ENCODE assay signal across 28 mouse cellular contexts in genomic region chr15:84968534-84968933, GRCm38 (mm10). TPM values are rescaled to one million over a fixed set of nuclear protein-coding genes. Genes with fewer than 3 reads are reported as not detected.
DNase-seq lines count a peak whose midpoint lies in the region; ATAC-seq lines count a peak whose summit lies in the region.
"Had no signal": no experiment of that assay in that cellular context is flagged by ENCODE, and none has a peak within 500 bp of the region (broad histone marks: within the 10 kb centered on the region; RNA-seq: fewer than 3 reads in every experiment).

No protein-coding gene starts in this region.

- peaks cover 17% of the 10 kb centered on the region; the same call in 1 of the 2 replicates for H3K36me3 ChIP-seq in macrophage (ENCODE audit: inconsistent target)
- H3K36me3 ChIP-seq in splenic B cell, adult 2 months (ENCODE audit: control insufficient read depth, insufficient read depth, low read length, poor library complexity, severe bottlenecking): no peaks in the 10 kb centered on the region
- H3K36me3 ChIP-seq: embryonic facial prominence, embryonic 12.5 days; embryonic facial prominence, embryonic 15.5 days had no signal

- WGBS in macrophage (ENCODE audit: missing documents): 9% methylated on average over 4 of the region's 4 CpGs

- H3K4me3 ChIP-seq in macrophage (ENCODE audit: inconsistent target): no peak overlapping the region
- H3K4me3 ChIP-seq: embryonic facial prominence, embryonic 12.5 days; embryonic facial prominence, embryonic 15.5 days; hindbrain, embryonic 10.5 days; hindbrain, embryonic 13.5 days had no signal

- DNase-seq in B cell, adult 2 months: peak; percentile 38 to 43
- DNase-seq in splenic B cell, adult 2 months (ENCODE audit: low read depth, low spot score): peak; percentile 63
- DNase-seq in testis, postnatal 10 days (ENCODE audit: low spot score): no peak
- DNase-seq in layer of hippocampus, postnatal 10 days (ENCODE audit: low spot score in 2 of 2): no peak
- DNase-seq: adrenal gland, adult 8-10 months; adrenal gland, postnatal 25 days; cerebellum, adult 11-12 months; cerebellum, adult 8-10 months; cerebellum, postnatal 10 days; forebrain, postnatal 0 days; gastrocnemius, postnatal 36 days; heart, adult 11 months had no signal

- H3K27me3 ChIP-seq in splenic B cell, adult 2 months (ENCODE audit: control insufficient read depth, insufficient read depth, low read length, poor library complexity, severe bottlenecking): no peaks in the 10 kb centered on the region
- H3K27me3 ChIP-seq: embryonic facial prominence, embryonic 12.5 days; embryonic facial prominence, embryonic 15.5 days; hindbrain, embryonic 13.5 days had no signal

- H3K27ac ChIP-seq in macrophage: 0 out of 2 replicates have a peak overlapping the region, but pooled peaks have one; percentile 28
- H3K27ac ChIP-seq: embryonic facial prominence, embryonic 12.5 days; embryonic facial prominence, embryonic 15.5 days; hindbrain, embryonic 10.5 days; hindbrain, embryonic 13.5 days had no signal

- peaks cover 96% of the 10 kb centered on the region for H3K79me2 ChIP-seq in macrophage (ENCODE audit: inconsistent target)

- ATAC-seq in common myeloid progenitor, adult 5-6 weeks (replicated peaks; ENCODE audit: low read depth, poor library complexity, severe bottlenecking): peak; percentile 74
- ATAC-seq: activated CD4-positive, CD25-positive, alpha-beta regulatory T cell, adult 4 months; forebrain, embryonic 14.5 days; forebrain, postnatal 0 days; hindbrain, embryonic 16.5 days had no signal

RNA-seq across cellular contexts. Expression of gene 5031439G07Rik, which starts 19.8 kb away (rescaled TPM):
- total RNA-seq in common myeloid progenitor, adult 5-6 weeks (2017): 8.3 and 13.3 TPM in 2 replicates
- 100 to 1,000 TPM in 6 of 26 experiments, 10 to 100 TPM in 20; 15.1 to 153 (median 46.5) TPM for total RNA-seq in macrophage (2018; cell fraction: chromatin; rRNA removed)
- 100 to 1,000 TPM in 21 of 26 experiments, 10 to 100 TPM in 5; 87.5 to 220 (median 133) TPM for total RNA-seq in macrophage (2018; cell fraction: cytosol; rRNA removed)
- 100 to 1,000 TPM in 10 of 26 experiments, 10 to 100 TPM in 16; 43.1 to 161 (median 92.0) TPM for total RNA-seq in macrophage (2018; cell fraction: nucleus; rRNA removed)
- polyA plus RNA-seq in macrophage (2018): 96.5 to 136 TPM (median 117 TPM) in 3 replicates
- 100 to 1,000 TPM; 102 to 128 TPM for total RNA-seq in layer of hippocampus, postnatal 10 days (2021)

RNA-seq across cellular contexts. Expression of gene Nup50, which starts 45.3 kb away (rescaled TPM):
- total RNA-seq in common myeloid progenitor, adult 5-6 weeks (2017): 85.2 and 98.3 TPM in 2 replicates
- total RNA-seq in macrophage (2018; cell fraction: chromatin; rRNA removed): 10 to 100 TPM; 11.9 to 35.7 (median 20.8) TPM
- 10 to 100 TPM; 32.5 to 64.4 (median 49.7) TPM for total RNA-seq in macrophage (2018; cell fraction: cytosol; rRNA removed)
- total RNA-seq in macrophage (2018; cell fraction: nucleus; rRNA removed): 10 to 100 TPM; 15.0 to 45.8 (median 31.4) TPM
- 36.1 to 79.2 TPM (median 38.4 TPM) in 3 replicates for polyA plus RNA-seq in macrophage (2018)
- total RNA-seq in layer of hippocampus, postnatal 10 days (2021): 10 to 100 TPM; 31.5 to 31.7 TPM

RNA-seq across cellular contexts. Expression of gene Upk3a, which starts 48.4 kb away (rescaled TPM):
- total RNA-seq in common myeloid progenitor, adult 5-6 weeks (2017): not detected in 2 replicates
- not detected for total RNA-seq in macrophage (2018; cell fraction: chromatin; rRNA removed)
- not detected for total RNA-seq in macrophage (2018; cell fraction: cytosol; rRNA removed)
- total RNA-seq in macrophage (2018; cell fraction: nucleus; rRNA removed): not detected
- polyA plus RNA-seq in macrophage (2018): not detected in 3 replicates
- under 1 TPM; 0.31 to 0.78 TPM for total RNA-seq in layer of hippocampus, postnatal 10 days (2021)
- total RNA-seq: adrenal gland, adult 8-10 months; adrenal gland, postnatal 25 days; gastrocnemius, adult 8-10 months; gastrocnemius, postnatal 36 days; heart, adult 8-10 months; heart, postnatal 25 days had no signal
- polyA plus RNA-seq: activated CD4-positive, CD25-positive, alpha-beta regulatory T cell, adult 4 months; forebrain, embryonic 11.5 days; heart, embryonic 11.5 days; heart, embryonic 14.5 days; heart, postnatal 0 days had no signal

RNA-seq across cellular contexts. Expression of gene Gm29666, which starts 48.7 kb away (rescaled TPM):
- 0.27 and 0.53 TPM in 2 replicates for total RNA-seq in common myeloid progenitor, adult 5-6 weeks (2017)
- total RNA-seq in macrophage (2018; cell fraction: chromatin; rRNA removed): 1 to 10 TPM in 17 of 26 experiments, under 1 TPM in 9; 0.13 to 4.5 (median 1.5) TPM
- total RNA-seq in macrophage (2018; cell fraction: cytosol; rRNA removed): under 1 TPM in 25 of 26 experiments, not detected in 1; 0.03 to 0.29 (median 0.09) TPM
- 1 to 10 TPM in 16 of 26 experiments, under 1 TPM in 10; 0.23 to 3.9 (median 1.4) TPM for total RNA-seq in macrophage (2018; cell fraction: nucleus; rRNA removed)
- 0.15 to 0.34 TPM (median 0.26 TPM) in 3 replicates for polyA plus RNA-seq in macrophage (2018)
- 1 to 10 TPM; 1.0 to 1.4 TPM for total RNA-seq in layer of hippocampus, postnatal 10 days (2021)

Comparison
In these comparisons a context has a peak if more than half of its experiments do, and no peak if none do; other contexts are left out.
1. DNase-seq: peak in B cell, adult 2 months (2 of 2) and splenic B cell, adult 2 months (single experiment); none in testis, postnatal 10 days (single experiment) and layer of hippocampus, postnatal 10 days (0 of 2).